Mouse (Mus musculus): ENCODE measurements at regions not wholly inside any gene's neighbourhood (a gene's known extent, or its start where the extent isn't known, plus 50 kb on each side); places are given as distances from the start of the nearest gene placed in this dataset.

GRCm38 (mm10) chr16:29147766-29148165 lies 61.7 kb upstream of the Hrasls start:
- DNase-seq: no peak

- no peak for DNase-seq
Measured at GRCm38 (mm10) chr16:29119217-29119616, 90.3 kb upstream of the Hrasls start.

GRCm38 (mm10) chr16:29096791-29097190 lies 112.7 kb upstream of the Hrasls start:
- no peak for DNase-seq

GRCm38 (mm10) chr16:29065961-29066360 lies 136.5 kb upstream of the Mb21d2 start:
- DNase-seq: no peak

- DNase-seq: no peak
Measured at GRCm38 (mm10) chr16:29065097-29065785, 135.8 kb upstream of the Mb21d2 start.

- no peak for DNase-seq
Measured at GRCm38 (mm10) chr16:29063377-29063776, 133.9 kb upstream of the Mb21d2 start.

- DNase-seq: no peak
Measured at GRCm38 (mm10) chr16:29057076-29057475, 127.6 kb upstream of the Mb21d2 start.

- no peak for DNase-seq
Measured at GRCm38 (mm10) chr16:29054423-29054822, 125.0 kb upstream of the Mb21d2 start.

GRCm38 (mm10) chr16:29046453-29046993 lies 117.0 kb upstream of the Mb21d2 start:
- DNase-seq: no peak

GRCm38 (mm10) chr16:29035523-29035922 lies 106.0 kb upstream of the Mb21d2 start:
- no peak for DNase-seq

- DNase-seq: peak; percentile 8 to 13
Measured at GRCm38 (mm10) chr16:29034053-29034794, 104.8 kb upstream of the Mb21d2 start.

GRCm38 (mm10) chr16:29033357-29033756 lies 103.9 kb upstream of the Mb21d2 start:
- peak; percentile 14 to 29 for DNase-seq

- DNase-seq: no peak
Measured at GRCm38 (mm10) chr16:29027856-29028255, 98.4 kb upstream of the Mb21d2 start.

- peak; percentile 88 to 91 for DNase-seq
Measured at GRCm38 (mm10) chr16:29001249-29001648, 71.8 kb upstream of the Mb21d2 start.

GRCm38 (mm10) chr16:28999641-29000040 lies 70.2 kb upstream of the Mb21d2 start:
- DNase-seq: peak; percentile 56 to 58

- no peak for DNase-seq
Measured at GRCm38 (mm10) chr16:28996629-28997028, 67.2 kb upstream of the Mb21d2 start.

- DNase-seq: peak; percentile 34 to 59
Measured at GRCm38 (mm10) chr16:28990666-28991065, 61.2 kb upstream of the Mb21d2 start.

GRCm38 (mm10) chr16:28984931-28985330 lies 55.5 kb upstream of the Mb21d2 start:
- no peak for DNase-seq

- DNase-seq: no peak
Measured at GRCm38 (mm10) chr16:28982901-28983300, 53.4 kb upstream of the Mb21d2 start.

Measured in cerebellum, adult 18-20 months (tissue).